Mouse (Mus musculus) C2C12 (cell line): ENCODE measurements around the gene Txlna.

Source experiments
- CTCF ChIP-seq: IDR thresholded peaks from one replicate; pipeline ENCODE4 v1.5.1; 2011; ENCODE audit not compliant: control insufficient read depth, insufficient read depth, insufficient read length
- FOSL1 ChIP-seq: IDR thresholded peaks from one replicate; pipeline ENCODE4 v1.8.0; 2011; ENCODE audit warnings: mild to moderate bottlenecking, low read length; ENCODE audit not compliant: poor library complexity, insufficient read depth, severe bottlenecking
- MAX ChIP-seq: IDR thresholded peaks from one replicate; pipeline ENCODE4 v1.6.1; 2011; ENCODE audit warnings: mild to moderate bottlenecking, control low read depth
- USF1 ChIP-seq: IDR thresholded peaks from one replicate; pipeline ENCODE4 v1.6.1; 2011; ENCODE audit warnings: low read depth, mild to moderate bottlenecking, control low read depth, moderate library complexity

GRCm38 (mm10) chr4:129616631-129617030 lies 24.2 kb downstream of the Txlna start:
- TF ChIP-seq CTCF (no peak), FOSL1 (no peak), USF1 (no peak), MAX (no peak)
